Mouse (Mus musculus): ENCODE results near the gene Cmtm2b.

- no peak for TF ChIP-seq CTCF (IDR thresholded peaks at IDR 0.05; ENCODE audit: extremely low read depth, insufficient read depth, insufficient read length, insufficient replicate concordance)
- TF ChIP-seq POLR2A (IDR thresholded peaks at IDR 0.05; ENCODE audit: low read depth, low read length) = no peak
These were observed 8.7 kb upstream of the Cmtm2b start for GRCm38 (mm10) chr8:104313311-104313710.

Measured in spleen, adult 2 months (tissue).